Mouse (Mus musculus) ES-CJ7 (cell line): ENCODE measurements around the gene Ppp1r3d.

Source experiments
- DNase-seq: peaks from one replicate; pipeline ENCODE4 v3.0.0; 2011; ENCODE audit warnings: low read depth, low spot score

The Ppp1r3d gene

DNA sequence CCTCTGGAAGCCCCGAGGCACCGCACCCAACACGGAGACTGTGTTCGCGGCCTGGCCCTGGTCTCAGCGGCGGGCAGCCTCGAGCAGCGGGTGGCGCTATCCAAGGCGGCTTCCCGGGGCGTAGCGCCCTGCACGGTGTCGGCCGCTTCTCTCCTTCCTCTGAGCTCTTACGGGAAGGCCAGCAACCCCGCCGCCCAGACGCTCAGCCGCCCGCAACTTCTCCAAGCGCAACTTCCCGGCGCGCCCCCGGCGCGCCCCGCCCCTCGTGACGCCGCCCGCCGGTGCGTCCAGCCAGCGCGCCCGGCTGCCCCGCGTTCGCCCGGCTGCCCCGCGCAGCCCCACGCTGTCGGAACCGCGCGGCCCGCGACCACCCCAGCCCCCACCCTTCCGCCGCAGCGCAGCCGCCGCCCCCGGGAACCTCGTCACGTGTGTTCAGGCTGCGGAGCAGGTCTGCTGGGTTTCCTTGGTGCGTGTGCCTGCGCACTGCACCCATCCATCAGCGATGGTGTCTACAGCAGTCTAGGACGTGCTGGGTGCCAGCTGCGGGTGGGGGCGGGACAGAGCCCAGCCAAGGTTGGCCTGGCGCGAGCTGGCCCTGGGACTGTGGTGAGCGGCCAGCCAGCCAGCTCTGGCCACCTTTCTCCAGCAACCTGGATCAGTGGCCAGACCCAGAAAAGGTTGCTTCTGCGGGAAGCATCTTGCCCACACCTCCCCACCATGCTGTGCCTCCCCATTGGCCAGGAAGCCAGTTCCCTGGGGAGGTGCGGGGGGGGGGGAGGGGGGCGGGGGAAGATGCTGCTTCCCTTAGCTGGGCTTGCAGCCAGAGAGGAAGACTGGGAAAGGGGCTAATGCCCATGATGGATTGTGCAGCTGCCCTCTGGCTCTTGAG lies at the start of gene Ppp1r3d, which contains the start of gene Fam217b:
TSS of gene Ppp1r3d (minus strand) at position 212 of the 889 bp plus-strand sequence.
TSS of gene Fam217b (plus strand) at position 264 of the 889 bp plus-strand sequence.
- DNase-seq: peak; percentile 13

GRCm38 (mm10) chr2:178460353-178460752 lies 46.1 kb upstream of the Ppp1r3d start:
- peak; percentile 31 for DNase-seq

DNA sequence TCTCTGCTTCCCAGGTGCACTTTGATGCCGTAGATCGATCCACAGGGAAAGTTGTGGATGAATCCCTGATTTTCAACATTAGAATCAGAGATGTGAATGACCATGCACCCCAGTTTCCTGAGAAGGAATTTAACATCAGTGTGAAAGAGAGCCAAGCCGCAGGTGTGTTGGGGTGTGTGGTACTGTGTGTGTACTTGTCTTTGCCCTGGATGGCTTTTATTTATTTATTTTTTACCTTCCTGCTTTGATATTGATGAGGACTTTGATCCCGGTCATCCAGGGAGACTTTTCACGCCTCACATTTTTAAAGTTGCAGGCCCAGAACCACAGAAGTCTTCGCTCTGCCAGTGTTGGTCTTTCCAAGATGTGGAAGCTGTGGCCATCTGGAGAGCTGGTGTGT lies 43.1 kb upstream of the Ppp1r3d start:
- no peak for DNase-seq

- DNase-seq: no peak
These were observed 40.6 kb upstream of the Ppp1r3d start for GRCm38 (mm10) chr2:178454664-178455516.

- DNase-seq: no peak
These were observed 36.7 kb upstream of the Ppp1r3d start for GRCm38 (mm10) chr2:178450961-178451360.

DNA sequence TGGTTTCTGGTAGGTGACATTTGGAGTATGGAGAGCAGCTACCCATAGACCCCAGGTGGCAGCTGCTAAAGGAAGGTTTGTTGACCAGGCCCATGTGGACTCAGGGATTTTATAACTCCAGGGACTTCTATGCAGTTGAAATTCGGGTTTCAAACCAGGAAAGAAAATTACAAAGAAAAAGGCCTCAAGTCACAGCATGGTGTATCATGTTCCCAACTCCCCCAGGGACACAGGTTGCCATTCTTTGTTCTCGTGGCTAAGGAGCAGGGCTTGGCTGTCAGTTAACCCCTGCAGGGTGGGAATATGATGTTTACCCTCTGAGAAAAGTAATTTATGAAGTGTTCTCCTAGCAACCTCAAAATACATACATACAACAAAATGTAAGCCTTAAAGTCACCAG lies 36.0 kb upstream of the Ppp1r3d start:
- DNase-seq: no peak

DNA sequence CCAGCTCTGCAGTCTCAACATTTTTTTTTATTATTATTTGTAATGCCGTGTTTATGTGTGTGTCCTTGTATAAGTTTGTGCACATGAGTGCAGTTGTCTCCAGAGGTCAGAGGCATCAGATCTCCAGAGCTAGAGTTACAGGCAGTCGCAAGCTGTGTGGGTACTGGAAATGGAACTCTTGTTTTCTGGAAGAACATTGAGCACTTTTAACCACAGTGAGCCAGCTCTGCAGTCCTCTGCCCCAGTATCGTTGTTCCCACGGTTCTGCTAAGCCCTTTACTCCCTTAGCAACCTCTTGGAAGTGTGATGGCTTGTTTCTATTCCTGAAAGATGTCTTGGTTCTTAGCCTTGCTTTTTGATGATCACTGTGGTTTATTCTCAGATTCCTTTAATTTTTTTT lies 35.1 kb upstream of the Ppp1r3d start:
- DNase-seq: no peak

DNA sequence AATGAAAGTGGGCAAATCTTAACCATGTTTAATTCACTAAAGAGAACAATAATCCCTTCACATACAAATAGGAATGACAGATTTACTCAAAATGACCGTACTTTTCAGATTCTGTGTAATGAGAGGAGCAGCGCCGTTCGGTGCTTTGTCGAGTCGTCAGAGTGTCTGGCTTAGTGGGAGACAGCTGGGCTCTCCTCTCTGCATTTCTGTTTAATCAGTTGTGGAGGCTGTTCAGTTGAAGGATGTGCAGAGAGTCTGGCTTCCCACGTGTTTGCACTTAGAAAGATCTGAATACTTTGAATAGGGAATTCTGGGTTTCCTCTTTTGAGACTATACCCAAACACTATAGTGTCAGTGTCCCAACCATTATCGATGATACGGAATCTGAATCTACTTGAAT lies 23.0 kb upstream of the Ppp1r3d start:
- no peak for DNase-seq

DNA sequence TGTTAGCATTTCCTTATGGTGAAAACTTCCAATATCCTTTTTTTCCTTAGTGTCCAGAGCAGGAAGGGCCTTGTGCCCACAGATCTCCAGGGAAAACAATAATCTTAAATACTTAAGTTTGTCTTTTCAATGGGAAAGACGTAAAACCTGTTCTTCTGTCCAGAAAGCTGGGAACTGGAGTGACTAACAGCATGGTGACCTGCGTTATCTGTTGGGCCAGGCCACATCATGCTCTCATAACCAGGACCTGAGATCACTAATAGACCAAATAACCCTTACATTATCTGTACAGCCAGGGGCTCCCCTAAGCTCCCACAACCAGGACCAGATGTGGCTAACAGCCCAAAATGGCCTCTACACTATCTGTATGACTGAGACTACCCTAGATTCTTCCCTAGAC lies 19.6 kb upstream of the Ppp1r3d start:
- no peak for DNase-seq

DNA sequence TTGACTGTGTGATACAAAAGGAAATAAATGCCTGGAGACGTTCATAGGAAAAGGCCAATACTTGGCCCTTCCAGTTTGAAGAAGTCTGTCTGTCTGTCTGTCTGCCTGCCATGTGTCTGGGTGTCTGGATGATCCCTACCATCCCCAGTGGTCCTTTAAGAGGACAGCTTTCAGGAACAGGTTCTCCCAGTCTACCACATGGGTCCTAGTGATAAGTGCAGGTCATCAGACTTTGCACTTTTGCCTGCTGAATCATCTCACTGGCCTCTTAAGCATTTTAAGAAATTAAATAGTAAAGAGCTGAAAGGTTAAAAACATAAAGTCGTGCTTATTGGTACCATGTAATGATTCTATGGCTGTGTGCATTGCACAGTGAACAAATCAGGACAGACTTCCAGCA lies 19.2 kb upstream of the Ppp1r3d start:
- no peak for DNase-seq

DNA sequence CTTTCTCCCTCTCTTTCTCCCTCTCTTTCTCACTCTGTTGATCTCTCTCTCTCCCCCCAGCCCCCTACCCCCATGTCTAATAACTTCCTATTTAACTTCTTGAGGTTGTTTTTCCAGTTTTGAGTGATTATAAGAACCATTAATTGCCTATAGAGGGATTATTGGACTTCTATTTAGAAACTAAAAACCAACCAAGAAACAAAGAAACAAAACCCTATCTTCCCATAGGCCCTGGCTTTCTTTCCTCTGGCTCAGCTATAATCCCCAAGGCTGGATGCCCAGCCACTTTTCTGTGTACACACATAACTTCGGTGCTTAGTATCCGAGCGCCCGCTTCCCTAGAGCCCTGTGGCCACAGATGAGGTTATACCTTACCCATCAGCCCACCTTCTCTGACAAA lies 16.0 kb upstream of the Ppp1r3d start, which contains the start of gene Cdh26:
TSS of gene Cdh26 (plus strand) at position 301 of the 400 bp plus-strand sequence.
- DNase-seq: no peak

GRCm38 (mm10) chr2:178429426-178429825 lies 15.2 kb upstream of the Ppp1r3d start:
- no peak for DNase-seq

DNA sequence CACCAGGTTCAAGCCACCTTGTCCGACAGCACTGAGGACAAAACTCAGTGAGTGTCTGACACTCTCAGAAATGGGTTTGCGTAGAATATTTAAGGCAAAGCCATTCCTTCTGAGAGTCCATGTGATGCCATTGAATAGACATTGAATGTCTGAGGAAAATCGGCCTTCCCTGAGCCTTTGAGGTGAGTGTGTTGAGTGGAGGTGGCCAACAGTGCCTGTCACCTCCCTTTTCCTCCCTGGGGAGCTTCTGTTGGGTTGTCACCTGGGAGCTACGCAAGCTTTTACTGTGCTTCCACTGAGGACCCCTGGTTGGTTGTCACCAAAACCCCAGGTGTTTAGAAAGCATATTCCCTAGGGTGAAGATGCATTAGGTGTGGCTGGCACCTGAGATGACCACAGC lies 14.4 kb upstream of the Ppp1r3d start:
- DNase-seq: no peak

- DNase-seq: no peak
These were observed 13.9 kb upstream of the Ppp1r3d start for GRCm38 (mm10) chr2:178428183-178428582.

- DNase-seq: no peak
These were observed 12.9 kb upstream of the Ppp1r3d start for GRCm38 (mm10) chr2:178427181-178427580.

- no peak for DNase-seq
These were observed 12.0 kb upstream of the Ppp1r3d start for GRCm38 (mm10) chr2:178426229-178426628.

GRCm38 (mm10) chr2:178423223-178423622 lies 9.0 kb upstream of the Ppp1r3d start:
- DNase-seq: no peak

- DNase-seq: no peak
These were observed 7.9 kb upstream of the Ppp1r3d start for GRCm38 (mm10) chr2:178422186-178422585.

GRCm38 (mm10) chr2:178421603-178422002 lies 7.3 kb upstream of the Ppp1r3d start:
- DNase-seq: no peak

GRCm38 (mm10) chr2:178420576-178420975 lies 6.3 kb upstream of the Ppp1r3d start:
- DNase-seq: no peak

GRCm38 (mm10) chr2:178416970-178417369 lies 2.7 kb upstream of the Ppp1r3d start:
- DNase-seq: peak; percentile 17

- no peak for DNase-seq
These were observed 2.2 kb upstream of the Ppp1r3d start for GRCm38 (mm10) chr2:178416427-178416826.

DNA sequence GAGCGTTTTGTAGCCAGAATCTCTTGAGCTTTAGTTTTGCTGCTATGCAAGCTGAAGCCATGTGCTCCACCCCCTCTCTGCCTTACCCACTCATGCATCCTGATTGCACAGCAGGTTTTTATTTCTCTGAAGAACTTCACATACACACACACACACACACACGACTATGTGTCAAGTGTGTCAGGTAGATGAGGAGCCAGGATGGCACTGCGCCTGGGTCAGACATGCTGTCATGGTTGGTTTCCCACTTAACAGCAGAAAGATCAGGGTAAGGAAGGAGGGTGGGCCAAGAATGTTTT lies 827 bp upstream of the Ppp1r3d start:
- no peak for DNase-seq
